Mouse (Mus musculus) brain, embryonic 18.5 days (tissue): ENCODE measurements at regions not wholly inside any gene's neighbourhood (a gene's known extent, or its start where the extent isn't known, plus 50 kb on each side); places are given as distances from the start of the nearest gene placed in this dataset.

ENCODE experiments used
- DNase-seq: peaks from one replicate; pipeline ENCODE4 v3.0.0-alpha.2; 2012; ENCODE audit warnings: low read depth, low spot score

GRCm38 (mm10) chr14:110276192-110276591 is 478.8 kb downstream of the Slitrk6 start:
- no peak for DNase-seq

GRCm38 (mm10) chr14:110271270-110271669 is 483.7 kb downstream of the Slitrk6 start:
- peak; percentile 43 for DNase-seq

- no peak for DNase-seq
Observed at GRCm38 (mm10) chr14:110244466-110244865, 510.5 kb downstream of the Slitrk6 start.

GRCm38 (mm10) chr14:110243549-110243948 is 511.4 kb downstream of the Slitrk6 start:
- DNase-seq: no peak

GRCm38 (mm10) chr14:110238800-110239199 is 516.1 kb downstream of the Slitrk6 start:
- no peak for DNase-seq

- DNase-seq: no peak
Observed at GRCm38 (mm10) chr14:110224678-110225446, 530.1 kb downstream of the Slitrk6 start.

- DNase-seq: no peak
Observed at GRCm38 (mm10) chr14:110190987-110191607, 563.9 kb downstream of the Slitrk6 start.

GRCm38 (mm10) chr14:110190471-110190870 is 564.5 kb downstream of the Slitrk6 start:
- no peak for DNase-seq

GRCm38 (mm10) chr14:110179166-110179565 is 575.8 kb downstream of the Slitrk6 start:
- no peak for DNase-seq

- no peak for DNase-seq
Observed at GRCm38 (mm10) chr14:110171162-110172117, 583.5 kb downstream of the Slitrk6 start.

GRCm38 (mm10) chr14:110168632-110169031 is 586.3 kb downstream of the Slitrk6 start:
- DNase-seq: no peak

- no peak for DNase-seq
Observed at GRCm38 (mm10) chr14:110128265-110128664, 626.7 kb downstream of the Slitrk6 start.

GRCm38 (mm10) chr14:110125936-110126710 is 628.8 kb downstream of the Slitrk6 start:
- no peak for DNase-seq

- no peak for DNase-seq
Observed at GRCm38 (mm10) chr14:110122710-110123109, 632.2 kb downstream of the Slitrk6 start.

GRCm38 (mm10) chr14:110115578-110115977 is 639.4 kb downstream of the Slitrk6 start:
- no peak for DNase-seq

GRCm38 (mm10) chr14:110100852-110101251 is 654.1 kb downstream of the Slitrk6 start:
- no peak for DNase-seq

GRCm38 (mm10) chr14:110078351-110078750 is 676.6 kb downstream of the Slitrk6 start:
- no peak for DNase-seq

GRCm38 (mm10) chr14:110047748-110048147 is 707.2 kb downstream of the Slitrk6 start:
- DNase-seq: no peak

- no peak for DNase-seq
Observed at GRCm38 (mm10) chr14:110043211-110043610, 711.7 kb downstream of the Slitrk6 start.

- no peak for DNase-seq
Observed at GRCm38 (mm10) chr14:110021812-110022211, 733.1 kb downstream of the Slitrk6 start.

GRCm38 (mm10) chr14:110015126-110015525 is 739.8 kb downstream of the Slitrk6 start:
- no peak for DNase-seq
